Mouse (Mus musculus) intestine, embryonic 14.5 days (tissue): ENCODE data around the gene Oit1. TPM values are rescaled to one million over a fixed set of nuclear protein-coding genes. Genes with fewer than 3 reads are reported as not detected.

ENCODE experiments used
- ATAC-seq: fragments of 200-750 bp; cut with Nextera tagmentation; replicated peaks from 2 replicates; pipeline ENCODE4 v1.8.0; 2017; ENCODE audit warnings: low read depth, moderate number of reproducible peaks, moderate TSS enrichment, moderate library complexity; ENCODE audit not compliant: low FRiP score, low TSS enrichment
- DNase-seq: peaks from one replicate; pipeline ENCODE4 v3.0.0-alpha.2; 2018; ENCODE audit warnings: low spot score
- H3K27ac ChIP-seq: fragments of 300-500 bp; sonication (generic); 2 replicates; pipeline ENCODE4 v1.5.1; 2014; ENCODE audit warnings: low read depth, mild to moderate bottlenecking, control low read depth
- H3K27me3 ChIP-seq: fragments of 300-500 bp; sonication (generic); replicated peaks from 2 replicates; pipeline ENCODE4 v1.6.1; 2014; ENCODE audit warnings: low read length, control low read depth; ENCODE audit not compliant: control insufficient read depth, insufficient read depth
- H3K36me3 ChIP-seq: fragments of 300-500 bp; sonication (generic); 2 replicates; pipeline ENCODE4 v1.6.1; 2014; ENCODE audit warnings: low read length, control low read depth; ENCODE audit not compliant: control insufficient read depth, insufficient read depth
- H3K4me1 ChIP-seq: fragments of 300-500 bp; sonication (generic); replicated peaks from 2 replicates; pipeline ENCODE4 v1.6.1; 2014; ENCODE audit warnings: low read length, control low read depth, mixed read lengths; ENCODE audit not compliant: control insufficient read depth, insufficient read depth
- H3K4me2 ChIP-seq: fragments of 300-500 bp; sonication (generic); 2 replicates; pipeline ENCODE4 v1.6.1; 2014; ENCODE audit warnings: low read length
- H3K4me3 ChIP-seq: fragments of 300-500 bp; sonication (generic); 2 replicates; pipeline ENCODE4 v1.5.1; 2014; ENCODE audit warnings: low read depth, low read length, control low read depth, mixed read lengths
- H3K9ac ChIP-seq: fragments of 300-500 bp; sonication (generic); 2 replicates; pipeline ENCODE4 v1.6.1; 2014; ENCODE audit warnings: mild to moderate bottlenecking, low read length
- H3K9me3 ChIP-seq: fragments of 300-500 bp; sonication (generic); 2 replicates; pipeline ENCODE4 v1.6.1; 2016; ENCODE audit warnings: low read length, control low read depth; ENCODE audit not compliant: control insufficient read depth
- WGBS: fragments of 180-500 bp; shearing (Covaris S2); extraction: QIAGEN DNeasy Blood & Tissue Kit; methylation state at CpG from one replicate; pipeline ENCODE4 v1.1.7; 2014; 5-methylcytosine and 5-hydroxymethylcytosine counted together
- polyA plus RNA-seq: library from polyadenylated mRNA; unstranded; fragments of >200 nt; fragmentation: Nextera tagmentation; extraction: Ambion mirVana; gene quantifications from 2 replicates; pipeline ENCODE4 v1.2.1, GENCODE M21; 2014

Gene Oit1
- polyA plus RNA-seq, 1 experiment from 2014 or later, result 1.9 TPM

GRCm38 (mm10) chr14:8304082-8304481 lies 74.5 kb downstream of the Oit1 start:
- ATAC-seq (no peak), DNase-seq (no peak)
- Histone ChIP-seq H3K36me3 (no peaks in the 10 kb centered on the region), H3K4me1 (no peaks in the 10 kb centered on the region), H3K4me2 (no peak overlapping the region), H3K9ac (no peak overlapping the region), H3K27ac (no peak overlapping the region), H3K4me3 (no peak overlapping the region), H3K27me3 (no peaks in the 10 kb centered on the region), H3K9me3 (no peaks in the 10 kb centered on the region)

GRCm38 (mm10) chr14:8302687-8303086 lies 75.9 kb downstream of the Oit1 start:
- WGBS, result 14% methylated on average over 10 of the region's 10 CpGs
- Histone ChIP-seq H3K9me3 (no peaks in the 10 kb centered on the region), H3K4me2 (no peak overlapping the region), H3K4me3 (no peak overlapping the region), H3K4me1 (no peaks in the 10 kb centered on the region), H3K27me3 (no peaks in the 10 kb centered on the region), H3K36me3 (no peaks in the 10 kb centered on the region), H3K27ac (no peak overlapping the region), H3K9ac (no peak overlapping the region)
- ATAC-seq (no peak), DNase-seq (no peak)

GRCm38 (mm10) chr14:8300281-8300680 lies 78.3 kb downstream of the Oit1 start:
- ATAC-seq, result no peak
- H3K4me3 ChIP-seq, result no peak overlapping the region
- H3K4me1 ChIP-seq, result no peaks in the 10 kb centered on the region
- H3K27ac ChIP-seq, result no peak overlapping the region
- H3K36me3 ChIP-seq, result no peaks in the 10 kb centered on the region
- WGBS, result 32% methylated on average over 8 of the region's 8 CpGs
- peak; percentile 67 for DNase-seq
- H3K9ac ChIP-seq, result no peak overlapping the region
- H3K4me2 ChIP-seq, result no peak overlapping the region
- no peaks in the 10 kb centered on the region for H3K9me3 ChIP-seq
- H3K27me3 ChIP-seq, result no peaks in the 10 kb centered on the region

Other genes with a start within 250 kb of the Oit1 start
- 184 and 200 TPM in 2 replicates for gene Pdhb, start 205.7 kb downstream of the Oit1 start, polyA plus RNA-seq
- 5.3 and 6.0 TPM in 2 replicates for gene Kctd6, start 164.6 kb downstream of the Oit1 start, polyA plus RNA-seq
- gene Acox2, start 119.4 kb downstream of the Oit1 start, polyA plus RNA-seq, result 0.35 TPM in 1 of 2 replicates, not detected in the other
- gene Fam107a, start 60.7 kb downstream of the Oit1 start, polyA plus RNA-seq, result 0.18 and 0.30 TPM in 2 replicates